Mouse (Mus musculus) kidney, adult 2 months (tissue): ENCODE data around the gene Ccn1.

Experiments
- CTCF ChIP-seq: fragments of 200-500 bp; conservative IDR thresholded peaks from 2 replicates; pipeline ENCODE4 v1.5.1; 2011; ENCODE audit warnings: low read depth, mild to moderate bottlenecking, control low read depth, low read length, moderate library complexity, mixed read lengths; ENCODE audit not compliant: insufficient read depth, insufficient read length
- POLR2A ChIP-seq: fragments of 200-500 bp; IDR thresholded peaks from one replicate; pipeline ENCODE4 v1.6.1; 2011; ENCODE audit warnings: low read depth, low read length, control low read depth

DNA sequence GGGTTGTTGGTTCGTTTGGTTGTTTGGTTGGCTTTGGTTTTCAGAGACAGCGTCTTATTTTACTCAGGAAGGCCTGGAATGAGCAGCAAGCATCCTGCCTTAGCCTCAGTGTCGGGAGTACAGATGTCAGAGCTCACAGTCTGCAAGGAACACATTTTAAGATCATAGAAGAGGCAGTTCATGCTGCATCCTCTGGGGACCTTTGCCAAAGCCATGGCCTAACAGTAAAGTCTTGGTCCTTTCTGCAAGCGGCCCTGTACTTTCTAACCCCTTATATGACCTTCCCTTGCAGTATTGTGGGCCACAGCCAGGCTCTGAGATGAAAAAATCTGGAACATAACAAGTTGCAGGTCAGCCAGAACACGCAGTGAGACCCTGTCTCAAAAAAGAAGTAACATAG, 38.1 kb upstream of the Ccn1 start:
- TF ChIP-seq POLR2A (no peak), CTCF (no peak)
